Mouse (Mus musculus) ES-E14 (cell line): ENCODE measurements around the gene Spns2.

ENCODE experiments used
- CHD2 ChIP-seq: IDR thresholded peaks from 2 replicates; pipeline ENCODE4 v1.6.1; 2014; ENCODE audit warnings: mild to moderate bottlenecking, low read depth, low read length, inconsistent platforms
- HCFC1 ChIP-seq: IDR thresholded peaks from 2 replicates; pipeline ENCODE4 v1.6.1; 2012; ENCODE audit warnings: low read length, inconsistent platforms, borderline replicate concordance; ENCODE audit not compliant: insufficient read depth
- ZC3H11A ChIP-seq: IDR thresholded peaks from 2 replicates; pipeline ENCODE4 v1.6.1; 2012; ENCODE audit warnings: low read depth, mild to moderate bottlenecking, inconsistent platforms, low read length, borderline replicate concordance

- TF ChIP-seq CHD2: no peak
- TF ChIP-seq ZC3H11A: no peak
- no peak for TF ChIP-seq HCFC1
These were observed 54.6 kb downstream of the Spns2 start, which contains the start of gene Ggt6 for GRCm38 (mm10) chr11:72434963-72435693.
